Mouse (Mus musculus): ENCODE measurements around the gene Zc3h12d. TPM values are rescaled to one million over a fixed set of nuclear protein-coding genes. Genes with fewer than 3 reads are reported as not detected.

The Zc3h12d gene
- polyA plus RNA-seq, 1 experiment from 2014 or later, result 1.2 TPM

GRCm38 (mm10) chr10:7844161-7844560, 11.9 kb downstream of the Zc3h12d start:
- no peak overlapping the region for H3K9ac ChIP-seq (ENCODE audit: low read depth, low read length)
- no peaks in the 10 kb centered on the region for H3K27me3 ChIP-seq (ENCODE audit: control insufficient read depth, insufficient read depth, low read depth, low read length)
- peaks cover 3% of the 10 kb centered on the region for H3K4me1 ChIP-seq (ENCODE audit: control insufficient read depth, low read depth, low read length)
- no peak for ATAC-seq (ENCODE audit: low read depth)
- H3K4me3 ChIP-seq (ENCODE audit: low read depth, low read length), result no peak overlapping the region
- H3K27ac ChIP-seq (ENCODE audit: low read length), result no peak overlapping the region
- H3K36me3 ChIP-seq (ENCODE audit: control insufficient read depth, insufficient read depth), result no peaks in the 10 kb centered on the region
- no peak overlapping the region for H3K4me2 ChIP-seq (ENCODE audit: low read depth, low read length)
- H3K9me3 ChIP-seq (replicated peaks; ENCODE audit: control insufficient read depth, low read length), result no peaks in the 10 kb centered on the region
- 53% methylated on average over 4 of the region's 4 CpGs for WGBS (ENCODE audit: insufficient replicate concordance)

- no peaks in the 10 kb centered on the region for H3K27me3 ChIP-seq (ENCODE audit: control insufficient read depth, insufficient read depth, low read depth, low read length)
- H3K9ac ChIP-seq (ENCODE audit: low read depth, low read length), result no peak overlapping the region
- 54% methylated on average over 8 of the region's 8 CpGs for WGBS (ENCODE audit: insufficient replicate concordance)
- ATAC-seq (ENCODE audit: low read depth), result no peak
- no peak overlapping the region for H3K27ac ChIP-seq (ENCODE audit: low read length)
- H3K4me3 ChIP-seq (ENCODE audit: low read depth, low read length), result no peak overlapping the region
- no peaks in the 10 kb centered on the region for H3K9me3 ChIP-seq (replicated peaks; ENCODE audit: control insufficient read depth, low read length)
- H3K4me1 ChIP-seq (ENCODE audit: control insufficient read depth, low read depth, low read length), result peaks cover 3% of the 10 kb centered on the region
- no peak overlapping the region for H3K4me2 ChIP-seq (ENCODE audit: low read depth, low read length)
- no peaks in the 10 kb centered on the region for H3K36me3 ChIP-seq (ENCODE audit: control insufficient read depth, insufficient read depth)
These were observed 12.9 kb downstream of the Zc3h12d start for GRCm38 (mm10) chr10:7845136-7845535.

- WGBS (ENCODE audit: insufficient replicate concordance), result 56% methylated on average over 4 of the region's 4 CpGs
- Histone ChIP-seq H3K4me1 (ENCODE audit: control insufficient read depth, low read depth, low read length) (peaks cover 3% of the 10 kb centered on the region), H3K36me3 (ENCODE audit: control insufficient read depth, insufficient read depth) (no peaks in the 10 kb centered on the region), H3K4me2 (ENCODE audit: low read depth, low read length) (no peak overlapping the region), H3K27me3 (ENCODE audit: control insufficient read depth, insufficient read depth, low read depth, low read length) (no peaks in the 10 kb centered on the region), H3K9me3 (replicated peaks; ENCODE audit: control insufficient read depth, low read length) (no peaks in the 10 kb centered on the region), H3K9ac (ENCODE audit: low read depth, low read length) (no peak overlapping the region), H3K27ac (ENCODE audit: low read length) (no peak overlapping the region), H3K4me3 (ENCODE audit: low read depth, low read length) (no peak overlapping the region)
- ATAC-seq (ENCODE audit: low read depth), result no peak
These were observed 13.7 kb downstream of the Zc3h12d start for GRCm38 (mm10) chr10:7845991-7846390.

- H3K4me1 ChIP-seq (ENCODE audit: control insufficient read depth, low read depth, low read length), result no peaks in the 10 kb centered on the region
- no peak overlapping the region for H3K4me3 ChIP-seq (ENCODE audit: low read depth, low read length)
- H3K36me3 ChIP-seq (ENCODE audit: control insufficient read depth, insufficient read depth), result no peaks in the 10 kb centered on the region
- H3K27me3 ChIP-seq (ENCODE audit: control insufficient read depth, insufficient read depth, low read depth, low read length), result no peaks in the 10 kb centered on the region
- H3K4me2 ChIP-seq (ENCODE audit: low read depth, low read length), result no peak overlapping the region
- ATAC-seq (ENCODE audit: low read depth), result no peak
- no peaks in the 10 kb centered on the region for H3K9me3 ChIP-seq (replicated peaks; ENCODE audit: control insufficient read depth, low read length)
- 36% methylated on average over 2 of the region's 2 CpGs for WGBS (ENCODE audit: insufficient replicate concordance)
- no peak overlapping the region for H3K9ac ChIP-seq (ENCODE audit: low read depth, low read length)
- H3K27ac ChIP-seq (ENCODE audit: low read length), result no peak overlapping the region
These were observed 14.9 kb downstream of the Zc3h12d start for GRCm38 (mm10) chr10:7847166-7847605.

- no peaks in the 10 kb centered on the region for H3K9me3 ChIP-seq (replicated peaks; ENCODE audit: control insufficient read depth, low read length)
- no peaks in the 10 kb centered on the region for H3K36me3 ChIP-seq (ENCODE audit: control insufficient read depth, insufficient read depth)
- H3K4me3 ChIP-seq (ENCODE audit: low read depth, low read length), result no peak overlapping the region
- no peak overlapping the region for H3K27ac ChIP-seq (ENCODE audit: low read length)
- no peak for ATAC-seq (ENCODE audit: low read depth)
- H3K4me1 ChIP-seq (ENCODE audit: control insufficient read depth, low read depth, low read length), result no peaks in the 10 kb centered on the region
- no peak overlapping the region for H3K4me2 ChIP-seq (ENCODE audit: low read depth, low read length)
- no peaks in the 10 kb centered on the region for H3K27me3 ChIP-seq (ENCODE audit: control insufficient read depth, insufficient read depth, low read depth, low read length)
- H3K9ac ChIP-seq (ENCODE audit: low read depth, low read length), result no peak overlapping the region
- WGBS (ENCODE audit: insufficient replicate concordance), result 39% methylated on average over 3 of the region's 3 CpGs
These were observed 19.6 kb downstream of the Zc3h12d start for GRCm38 (mm10) chr10:7851891-7852290.

- Histone ChIP-seq H3K9ac (ENCODE audit: low read depth, low read length) (no peak overlapping the region), H3K4me3 (ENCODE audit: low read depth, low read length) (no peak overlapping the region), H3K9me3 (replicated peaks; ENCODE audit: control insufficient read depth, low read length) (no peaks in the 10 kb centered on the region), H3K27ac (ENCODE audit: low read length) (no peak overlapping the region), H3K4me1 (ENCODE audit: control insufficient read depth, low read depth, low read length) (no peaks in the 10 kb centered on the region), H3K27me3 (ENCODE audit: control insufficient read depth, insufficient read depth, low read depth, low read length) (no peaks in the 10 kb centered on the region), H3K36me3 (ENCODE audit: control insufficient read depth, insufficient read depth) (no peaks in the 10 kb centered on the region; the same call in 1 of the 2 replicates), H3K4me2 (ENCODE audit: low read depth, low read length) (no peak overlapping the region)
- 61% methylated on average over 7 of the region's 7 CpGs for WGBS (ENCODE audit: insufficient replicate concordance)
- ATAC-seq (ENCODE audit: low read depth), result no peak
These were observed 28.2 kb downstream of the Zc3h12d start for GRCm38 (mm10) chr10:7860494-7860893.

GRCm38 (mm10) chr10:7861259-7861936, 29.1 kb downstream of the Zc3h12d start:
- H3K4me3 ChIP-seq (ENCODE audit: low read depth, low read length), result no peak overlapping the region
- H3K4me1 ChIP-seq (ENCODE audit: control insufficient read depth, low read depth, low read length), result no peaks in the 10 kb centered on the region
- H3K27ac ChIP-seq (ENCODE audit: low read length), result no peak overlapping the region
- H3K9ac ChIP-seq (ENCODE audit: low read depth, low read length), result no peak overlapping the region
- H3K27me3 ChIP-seq (ENCODE audit: control insufficient read depth, insufficient read depth, low read depth, low read length), result no peaks in the 10 kb centered on the region
- no peaks in the 10 kb centered on the region for H3K9me3 ChIP-seq (replicated peaks; ENCODE audit: control insufficient read depth, low read length)
- WGBS (ENCODE audit: insufficient replicate concordance), result 74% methylated on average over 14 of the region's 14 CpGs
- H3K36me3 ChIP-seq (ENCODE audit: control insufficient read depth, insufficient read depth), result no peaks in the 10 kb centered on the region; the same call in 1 of the 2 replicates
- ATAC-seq (ENCODE audit: low read depth), result no peak
- H3K4me2 ChIP-seq (ENCODE audit: low read depth, low read length), result no peak overlapping the region

GRCm38 (mm10) chr10:7861937-7862657, 29.8 kb downstream of the Zc3h12d start:
- WGBS (ENCODE audit: insufficient replicate concordance), result 82% methylated on average over 25 of the region's 25 CpGs

GRCm38 (mm10) chr10:7863411-7863810, 31.1 kb downstream of the Zc3h12d start:
- Histone ChIP-seq H3K9ac (ENCODE audit: low read depth, low read length) (no peak overlapping the region), H3K36me3 (ENCODE audit: control insufficient read depth, insufficient read depth) (no peaks in the 10 kb centered on the region; the same call in 1 of the 2 replicates), H3K27ac (ENCODE audit: low read length) (no peak overlapping the region), H3K27me3 (ENCODE audit: control insufficient read depth, insufficient read depth, low read depth, low read length) (peaks cover 15% of the 10 kb centered on the region), H3K4me2 (ENCODE audit: low read depth, low read length) (no peak overlapping the region), H3K4me3 (ENCODE audit: low read depth, low read length) (no peak overlapping the region), H3K9me3 (replicated peaks; ENCODE audit: control insufficient read depth, low read length) (no peaks in the 10 kb centered on the region), H3K4me1 (ENCODE audit: control insufficient read depth, low read depth, low read length) (no peaks in the 10 kb centered on the region)
- WGBS (ENCODE audit: insufficient replicate concordance), result 83% methylated on average over 6 of the region's 6 CpGs
- no peak for ATAC-seq (ENCODE audit: low read depth)

More at GRCm38 (mm10) chr10:7861937-7862657, 29.8 kb downstream of the Zc3h12d start:
- H3K4me1 ChIP-seq (ENCODE audit: control insufficient read depth, low read depth, low read length), result no peaks in the 10 kb centered on the region
- no peak overlapping the region for H3K27ac ChIP-seq (ENCODE audit: low read length)
- no peak for ATAC-seq (ENCODE audit: low read depth)
- H3K27me3 ChIP-seq (ENCODE audit: control insufficient read depth, insufficient read depth, low read depth, low read length), result peaks cover 5% of the 10 kb centered on the region
- H3K9ac ChIP-seq (ENCODE audit: low read depth, low read length), result no peak overlapping the region
- H3K4me3 ChIP-seq (ENCODE audit: low read depth, low read length), result no peak overlapping the region
- H3K36me3 ChIP-seq (ENCODE audit: control insufficient read depth, insufficient read depth), result no peaks in the 10 kb centered on the region; the same call in 1 of the 2 replicates
- no peak overlapping the region for H3K4me2 ChIP-seq (ENCODE audit: low read depth, low read length)
- H3K9me3 ChIP-seq (replicated peaks; ENCODE audit: control insufficient read depth, low read length), result no peaks in the 10 kb centered on the region
